Mouse (Mus musculus): ENCODE results near the gene Hoxa4. TPM values are rescaled to one million over a fixed set of nuclear protein-coding genes. Genes with fewer than 3 reads are reported as not detected.

Gene Hoxa4
- polyA plus RNA-seq, 2 experiments, result 0.14 to 0.26 TPM

DNA sequence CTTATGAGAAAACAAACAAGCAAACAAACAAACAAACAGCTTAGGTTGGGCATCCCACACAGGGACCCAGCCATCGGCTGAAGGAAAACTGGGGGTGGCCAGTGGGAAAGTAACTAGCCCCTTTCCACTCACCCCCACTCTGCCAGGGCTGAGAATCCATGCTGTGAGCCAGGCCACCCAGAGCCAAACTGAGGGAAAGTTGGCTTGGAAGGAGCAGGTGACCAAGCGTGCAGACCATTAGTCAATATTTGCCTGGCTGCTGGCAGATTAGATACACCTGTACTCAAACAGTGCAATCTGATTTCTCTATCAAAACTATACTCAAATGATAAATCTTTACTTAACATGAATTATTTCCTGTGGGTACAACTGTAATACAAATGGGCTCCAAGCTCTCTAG, 9.5 kb downstream of the Hoxa4 start:
- no peak overlapping the region for H3K27ac ChIP-seq
- TF ChIP-seq EP300 (IDR thresholded peaks at IDR 0.05; ENCODE audit: low read depth), result no peak
- TF ChIP-seq CTCF (IDR thresholded peaks at IDR 0.05; ENCODE audit: low read depth), result no peak
- DNase-seq (ENCODE audit: low read depth in 3 of 3, low spot score in 3 of 3) (no peak), ATAC-seq (ENCODE audit: insufficient read depth) (no peak)
- WGBS (ENCODE audit: insufficient replicate concordance), result 51% methylated on average over 2 of the region's 2 CpGs
- no peak overlapping the region for H3K4me3 ChIP-seq (ENCODE audit: insufficient read depth in 1 of 2, low read depth in 2 of 2, low read length in 2 of 2)
- H3K36me3 ChIP-seq (replicated peaks; ENCODE audit: control insufficient read depth, insufficient read depth, low read depth), result no peaks in the 10 kb centered on the region
- H3K27me3 ChIP-seq (ENCODE audit: control insufficient read depth, insufficient read depth, low read length), result peaks cover 65% of the 10 kb centered on the region
- 0 out of 4 replicates have a peak, but pooled peaks cover 0 to 3% of the 10 kb centered on the region in 2 experiments for H3K4me1 ChIP-seq (replicated peaks; ENCODE audit: control insufficient read depth in 2 of 2, insufficient read depth in 2 of 2, low read length in 1 of 2)
- no peak overlapping the region for H3K9ac ChIP-seq (replicated peaks)
- no peak overlapping the region for H3K4me2 ChIP-seq (ENCODE audit: low read depth)
- no peaks in the 10 kb centered on the region for H3K9me3 ChIP-seq (ENCODE audit: control insufficient read depth, low read length)

DNA sequence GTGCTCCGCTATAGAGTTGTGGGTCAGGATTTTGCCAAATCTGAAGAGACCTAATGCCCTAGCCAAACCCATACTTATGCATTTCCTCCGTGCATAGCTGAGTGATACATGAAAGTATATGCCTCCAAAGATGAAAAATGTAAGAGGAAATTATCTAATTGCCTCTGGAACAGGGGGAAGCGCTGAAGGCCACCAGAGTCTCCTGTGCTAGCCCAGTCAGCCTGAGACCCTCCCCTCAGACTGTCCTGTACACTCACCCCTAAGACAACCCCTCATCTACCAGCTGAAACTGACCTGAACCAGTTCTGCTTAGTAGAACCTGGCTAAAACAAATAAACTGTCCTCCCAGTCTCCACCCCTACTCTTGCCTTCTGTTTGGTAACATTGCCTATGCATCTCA, 10.8 kb downstream of the Hoxa4 start:
- 0 out of 4 replicates have a peak, but pooled peaks cover 0 to 3% of the 10 kb centered on the region in 2 experiments for H3K4me1 ChIP-seq (replicated peaks; ENCODE audit: control insufficient read depth in 2 of 2, insufficient read depth in 2 of 2, low read length in 1 of 2)
- 28% methylated on average over 3 of the region's 3 CpGs for WGBS (ENCODE audit: insufficient replicate concordance)
- H3K36me3 ChIP-seq (replicated peaks; ENCODE audit: control insufficient read depth, insufficient read depth, low read depth), result no peaks in the 10 kb centered on the region
- no peak overlapping the region for H3K27ac ChIP-seq
- H3K4me2 ChIP-seq (ENCODE audit: low read depth), result no peak overlapping the region
- no peaks in the 10 kb centered on the region for H3K9me3 ChIP-seq (ENCODE audit: control insufficient read depth, low read length)
- H3K27me3 ChIP-seq (ENCODE audit: control insufficient read depth, insufficient read depth, low read length), result peaks cover 67% of the 10 kb centered on the region
- no peak overlapping the region for H3K4me3 ChIP-seq (ENCODE audit: insufficient read depth in 1 of 2, low read depth in 2 of 2, low read length in 2 of 2)
- H3K9ac ChIP-seq (replicated peaks), result no peak overlapping the region
- ATAC-seq (ENCODE audit: insufficient read depth) (no peak), DNase-seq (ENCODE audit: low read depth in 3 of 3, low spot score in 3 of 3) (no peak)
- no peak for TF ChIP-seq CTCF (IDR thresholded peaks at IDR 0.05; ENCODE audit: low read depth)

DNA sequence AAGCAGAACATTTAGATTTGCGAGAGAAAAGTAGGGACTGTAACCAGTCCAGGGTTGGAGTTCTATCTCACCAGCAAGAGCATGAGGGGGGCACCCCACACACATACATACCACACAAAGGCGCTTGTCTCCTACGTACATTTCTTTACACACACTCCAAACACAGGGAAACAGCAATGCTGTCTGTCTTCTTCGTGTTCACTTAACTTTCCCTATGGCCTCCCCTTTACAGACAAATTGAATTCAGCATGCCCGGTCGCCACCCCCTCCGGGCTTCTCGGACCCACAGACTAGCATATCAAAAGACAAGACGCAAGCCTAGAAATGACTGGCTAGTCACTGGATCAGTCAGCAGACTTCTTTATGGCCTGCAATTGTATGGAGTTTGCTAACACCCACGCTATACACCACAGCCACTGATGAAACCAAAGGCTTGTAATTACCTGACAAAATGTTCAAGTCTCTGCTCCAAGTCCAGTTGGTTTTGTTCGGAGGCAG, 11.3 kb downstream of the Hoxa4 start:
- WGBS (ENCODE audit: insufficient replicate concordance), result 27% methylated on average over 11 of the region's 11 CpGs
- TF ChIP-seq EP300 (IDR thresholded peaks at IDR 0.05; ENCODE audit: low read depth) (no peak), CTCF (IDR thresholded peaks at IDR 0.05; ENCODE audit: low read depth) (no peak)
- H3K4me2 ChIP-seq (ENCODE audit: low read depth), result no peak overlapping the region
- ATAC-seq (ENCODE audit: insufficient read depth) (no peak), DNase-seq (ENCODE audit: low read depth in 3 of 3, low spot score in 3 of 3) (no peak)
- no peak overlapping the region for H3K4me3 ChIP-seq (ENCODE audit: insufficient read depth in 1 of 2, low read depth in 2 of 2, low read length in 2 of 2)
- H3K27ac ChIP-seq, result no peak overlapping the region
- H3K9me3 ChIP-seq (ENCODE audit: control insufficient read depth, low read length), result no peaks in the 10 kb centered on the region
- no peak overlapping the region for H3K9ac ChIP-seq (replicated peaks)
- no peaks in the 10 kb centered on the region for H3K36me3 ChIP-seq (replicated peaks; ENCODE audit: control insufficient read depth, insufficient read depth, low read depth)
- H3K27me3 ChIP-seq (ENCODE audit: control insufficient read depth, insufficient read depth, low read length), result peaks cover 67% of the 10 kb centered on the region
- 0 out of 4 replicates have a peak, but pooled peaks cover 0 to 3% of the 10 kb centered on the region in 2 experiments for H3K4me1 ChIP-seq (replicated peaks; ENCODE audit: control insufficient read depth in 2 of 2, insufficient read depth in 2 of 2, low read length in 1 of 2)

DNA sequence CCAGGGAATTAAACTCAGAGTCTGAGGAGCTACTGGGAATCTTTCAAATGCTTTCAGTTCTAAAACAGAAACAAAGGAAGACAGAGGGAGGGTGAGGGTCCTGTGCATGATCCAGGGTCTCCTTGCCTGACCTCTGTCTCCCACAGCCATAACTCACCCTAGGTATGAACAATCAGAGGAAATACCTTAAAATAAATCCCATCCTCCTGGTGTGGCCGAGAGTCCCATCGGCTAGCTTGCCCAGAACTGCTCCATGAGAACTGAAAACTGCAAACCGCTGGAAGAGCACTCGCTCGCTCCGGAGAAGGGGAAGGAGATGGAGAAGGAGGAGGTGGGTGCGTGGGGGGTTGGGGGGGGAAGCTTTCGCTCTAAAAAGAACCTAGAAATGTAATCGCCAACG, 11.9 kb downstream of the Hoxa4 start:
- H3K36me3 ChIP-seq (replicated peaks; ENCODE audit: control insufficient read depth, insufficient read depth, low read depth), result no peaks in the 10 kb centered on the region
- H3K27me3 ChIP-seq (ENCODE audit: control insufficient read depth, insufficient read depth, low read length), result peaks cover 67% of the 10 kb centered on the region
- H3K9ac ChIP-seq (replicated peaks), result no peak overlapping the region
- ATAC-seq (ENCODE audit: insufficient read depth), result no peak
- no peak for TF ChIP-seq CTCF (IDR thresholded peaks at IDR 0.05; ENCODE audit: low read depth)
- TF ChIP-seq EP300 (IDR thresholded peaks at IDR 0.05; ENCODE audit: low read depth), result no peak
- H3K27ac ChIP-seq, result no peak overlapping the region
- peak overlapping the region; percentile 2 to 21; a peak in 2 of 4 replicates for H3K4me3 ChIP-seq (ENCODE audit: insufficient read depth in 1 of 2, low read depth in 2 of 2, low read length in 2 of 2)
- peak overlapping the region; percentile 11 for H3K4me2 ChIP-seq (ENCODE audit: low read depth)
- WGBS (ENCODE audit: insufficient replicate concordance), result 8% methylated on average over 10 of the region's 10 CpGs
- DNase-seq (ENCODE audit: low read depth in 3 of 3, low spot score in 3 of 3), result no peak
- H3K4me1 ChIP-seq (replicated peaks; ENCODE audit: control insufficient read depth in 2 of 2, insufficient read depth in 2 of 2, low read length in 1 of 2), result 0 out of 4 replicates have a peak, but pooled peaks cover 0 to 3% of the 10 kb centered on the region in 2 experiments
- H3K9me3 ChIP-seq (ENCODE audit: control insufficient read depth, low read length), result no peaks in the 10 kb centered on the region

DNA sequence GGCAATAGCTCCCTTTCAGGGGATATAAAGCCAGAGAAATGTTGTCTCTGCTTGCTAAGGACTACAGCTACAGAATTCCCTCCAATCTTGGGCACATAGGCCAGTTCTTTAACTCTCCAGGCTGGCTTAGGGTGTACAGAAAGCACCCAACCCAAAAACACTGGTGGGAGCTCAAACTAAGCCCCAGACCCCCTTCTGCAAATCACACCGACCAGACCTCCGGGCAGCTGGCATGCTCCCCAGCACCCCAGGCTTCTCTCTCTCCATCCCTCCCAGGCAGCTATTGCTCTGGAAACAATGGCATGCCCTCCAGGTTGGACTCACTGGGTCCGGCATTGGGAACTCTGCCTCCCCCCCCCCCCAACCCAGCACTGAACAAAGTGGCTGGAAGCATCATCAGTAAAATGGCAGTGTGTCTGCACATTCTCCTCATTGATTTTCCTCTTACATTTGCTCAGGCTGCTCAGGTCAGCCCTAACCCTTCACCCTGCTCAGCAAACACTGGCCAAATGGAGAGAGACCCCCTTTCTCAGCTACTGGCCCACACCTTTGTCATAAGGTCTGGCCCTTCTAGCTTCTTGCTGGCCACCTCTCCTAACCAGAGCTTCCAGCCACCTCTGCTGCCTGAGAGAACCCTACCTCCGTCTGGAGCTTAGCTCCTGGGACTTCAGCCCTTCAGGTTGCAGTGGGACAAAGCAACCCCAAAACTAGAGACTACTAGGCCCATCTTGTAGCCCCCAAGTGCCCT, 12.5 kb downstream of the Hoxa4 start:
- Histone ChIP-seq H3K4me2 (ENCODE audit: low read depth) (peak overlapping the region; percentile 11), H3K9ac (replicated peaks) (no peak overlapping the region), H3K36me3 (replicated peaks; ENCODE audit: control insufficient read depth, insufficient read depth, low read depth) (no peaks in the 10 kb centered on the region), H3K4me3 (ENCODE audit: insufficient read depth in 1 of 2, low read depth in 2 of 2, low read length in 2 of 2) (peak overlapping the region in 1 of 2 experiments; percentile 21; a peak in 2 of 4 replicates), H3K27ac (no peak overlapping the region), H3K9me3 (ENCODE audit: control insufficient read depth, low read length) (no peaks in the 10 kb centered on the region), H3K4me1 (replicated peaks; ENCODE audit: control insufficient read depth in 2 of 2, insufficient read depth in 2 of 2, low read length in 1 of 2) (0 out of 4 replicates have a peak, but pooled peaks cover 0 to 2% of the 10 kb centered on the region in 2 experiments), H3K27me3 (ENCODE audit: control insufficient read depth, insufficient read depth, low read length) (peaks cover 70% of the 10 kb centered on the region)
- TF ChIP-seq CTCF (IDR thresholded peaks at IDR 0.05; ENCODE audit: low read depth) (no peak), EP300 (IDR thresholded peaks at IDR 0.05; ENCODE audit: low read depth) (no peak)
- no peak for DNase-seq (ENCODE audit: low read depth in 3 of 3, low spot score in 3 of 3)
- 10% methylated on average over 4 of the region's 4 CpGs for WGBS (ENCODE audit: insufficient replicate concordance)
- no peak for ATAC-seq (ENCODE audit: insufficient read depth)
